Mouse (Mus musculus): Measurements from ENCODE around the gene Abca8b.

DNA sequence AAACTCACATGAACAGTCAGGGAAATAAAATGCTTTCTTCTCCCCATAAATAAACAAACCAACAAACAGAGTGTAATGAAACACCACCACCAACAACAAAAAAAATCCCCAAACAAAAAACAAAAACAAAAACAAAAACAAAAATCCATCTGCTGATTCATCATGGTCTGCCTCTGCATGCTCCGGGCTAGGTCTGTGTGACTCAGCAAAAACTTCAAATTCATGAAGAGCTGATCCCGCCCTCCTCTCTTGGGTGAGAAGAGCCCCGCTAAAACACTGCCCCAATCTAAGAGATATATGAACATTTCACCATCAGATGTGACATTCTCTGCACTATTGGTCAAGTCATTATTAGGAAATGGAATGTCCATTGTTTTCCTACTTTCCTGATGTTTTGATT lies 4.4 kb downstream of the Abca8b start:
- TF ChIP-seq GATA1 (IDR thresholded peaks at IDR 0.05; ENCODE audit: low read length): no peak
- no peak for TF ChIP-seq TAL1 (IDR thresholded peaks at IDR 0.05; ENCODE audit: low read length)

All from erythroblast, embryonic 14.5 days (primary cell).